In the genomic region with DNA sequence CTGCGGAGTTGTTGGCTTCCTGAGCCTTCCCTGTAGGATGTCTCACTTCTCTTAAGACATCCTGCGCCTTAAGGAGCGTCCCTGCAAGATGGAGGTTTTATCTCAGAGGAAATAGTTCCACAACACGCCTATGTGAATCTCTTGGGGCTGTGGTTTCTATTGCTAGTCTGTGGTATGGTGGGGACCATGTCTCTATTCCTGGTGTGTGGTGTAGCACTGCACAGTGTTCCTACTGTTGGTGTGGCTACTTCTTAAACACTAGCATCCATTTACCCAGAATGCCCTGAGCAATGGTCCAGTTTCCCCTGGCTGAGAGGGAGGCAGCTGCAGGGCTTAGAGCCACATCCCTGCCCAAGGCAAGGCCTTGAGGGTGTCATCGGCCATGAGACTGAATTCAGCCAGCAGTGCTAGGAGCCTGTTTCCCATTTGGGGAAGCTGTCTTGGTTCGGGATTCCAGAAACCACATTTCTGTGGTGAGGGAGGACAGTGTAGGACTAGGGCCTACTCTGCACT, we compare ENCODE assay signal across 23 mouse cellular contexts. TPM values are rescaled to one million over a fixed set of nuclear protein-coding genes. Genes with fewer than 3 reads are reported as not detected.
DNase-seq lines count a peak whose midpoint lies in the region; ATAC-seq and TF ChIP-seq lines count a peak whose summit lies in the region.
"Had no signal": no experiment of that assay in that cellular context is flagged by ENCODE, and none has a peak within 500 bp of the region (broad histone marks: within the 10 kb centered on the region; RNA-seq: fewer than 3 reads in every experiment).

No protein-coding gene starts in this region.

- peak; percentile 45 for DNase-seq in adrenal gland, postnatal 14 days
- DNase-seq in adrenal gland, adult 8-10 months: no peak
- DNase-seq in heart, postnatal 4 days: no peak
- DNase-seq in ES-E14 (ENCODE audit: low read depth, low spot score): no peak
- DNase-seq in kidney, adult 2 months: no peak
- DNase-seq: cerebellum, adult 8-10 months; gastrocnemius, postnatal 10 days; heart, adult 18-20 months; kidney, postnatal 25 days; layer of hippocampus, postnatal 36 days; lung, adult 18-20 months; lung, postnatal 10 days had no signal

- H3K4me3 ChIP-seq in heart, embryonic 14.5 days (ENCODE audit: control insufficient read depth in 1 of 2, insufficient read depth in 1 of 2, low read depth in 1 of 2, low read length in 2 of 2): no peak overlapping the region
- H3K4me3 ChIP-seq in ES-E14 (ENCODE audit: insufficient read depth in 1 of 2, low read depth in 1 of 2, low read length in 2 of 2, poor library complexity in 1 of 2, severe bottlenecking in 1 of 2): no peak overlapping the region
- no peak overlapping the region for H3K4me3 ChIP-seq in kidney, adult 2 months (ENCODE audit: insufficient read depth, low read depth, low read length)
- H3K4me3 ChIP-seq: embryonic facial prominence, embryonic 15.5 days; midbrain, embryonic 13.5 days had no signal

- TF ChIP-seq POLR2A in kidney, adult 2 months (IDR thresholded peaks at IDR 0.05; ENCODE audit: low read depth, low read length): no peak

- peak overlapping the region; percentile 46 to 68; a peak in 2 of 4 replicates for H3K27ac ChIP-seq in heart, embryonic 14.5 days (replicated peaks in 1 of 2; ENCODE audit: control insufficient read depth in 1 of 2, insufficient read depth in 1 of 2, low read depth in 2 of 2, low read length in 2 of 2)
- peak overlapping the region; percentile 86; the same call in 1 of the 2 replicates for H3K27ac ChIP-seq in ES-E14 (ENCODE audit: insufficient read depth, low read depth, low read length, poor library complexity, severe bottlenecking)
- no peak overlapping the region for H3K27ac ChIP-seq in kidney, adult 2 months (ENCODE audit: insufficient read depth, low read depth, low read length)
- H3K27ac ChIP-seq: embryonic facial prominence, embryonic 15.5 days; hindbrain, postnatal 0 days; midbrain, embryonic 13.5 days; stomach, postnatal 0 days had no signal

- in situ Hi-C loops in ES-E14 (cut with MboI; ENCODE audit: low sequenced_read_pairs in 2 of 2, unreplicated experiment in 2 of 2): no loop called here

- no peaks in the 10 kb centered on the region for H3K27me3 ChIP-seq in heart, embryonic 14.5 days (ENCODE audit: control insufficient read depth, insufficient read depth, low read length)
- no peaks in the 10 kb centered on the region for H3K27me3 ChIP-seq in kidney, adult 2 months (replicated peaks; ENCODE audit: control insufficient read depth, insufficient read depth, low read length)
- H3K27me3 ChIP-seq: embryonic facial prominence, embryonic 15.5 days had no signal

- TF ChIP-seq CTCF in kidney, adult 2 months (conservative IDR thresholded peaks at IDR 0.05; ENCODE audit: insufficient read depth, insufficient read length, low read depth, low read length): no peak

- H3K4me2 ChIP-seq in heart, embryonic 14.5 days (ENCODE audit: low read length): no peak overlapping the region
- H3K4me2 ChIP-seq: embryonic facial prominence, embryonic 15.5 days; midbrain, embryonic 13.5 days had no signal

- H3K9ac ChIP-seq in heart, embryonic 14.5 days (ENCODE audit: low read length): no peak overlapping the region
- no peak overlapping the region for H3K9ac ChIP-seq in ES-E14 (ENCODE audit: insufficient read depth, low read depth, low read length, poor library complexity, severe bottlenecking)
- H3K9ac ChIP-seq: embryonic facial prominence, embryonic 15.5 days; midbrain, embryonic 13.5 days had no signal

- WGBS in heart, embryonic 14.5 days: 52% methylated on average over 6 of the region's 6 CpGs
- 87% methylated on average over 6 of the region's 6 CpGs for WGBS in kidney, adult 2 months

- no peaks in the 10 kb centered on the region for H3K9me3 ChIP-seq in heart, embryonic 14.5 days (ENCODE audit: control insufficient read depth, low read length)
- no peaks in the 10 kb centered on the region for H3K9me3 ChIP-seq in ES-E14 (ENCODE audit: control insufficient read depth, insufficient read depth, low read depth, low read length)
- H3K9me3 ChIP-seq: embryonic facial prominence, embryonic 15.5 days; midbrain, embryonic 13.5 days had no signal

- peaks cover 15 to 21% of the 10 kb centered on the region in 2 experiments; a peak in 3 of 4 replicates for H3K4me1 ChIP-seq in heart, embryonic 14.5 days (ENCODE audit: control insufficient read depth in 2 of 2, insufficient read depth in 2 of 2, low read length in 2 of 2)
- H3K4me1 ChIP-seq in ES-E14 (ENCODE audit: control insufficient read depth in 2 of 2, insufficient read depth in 2 of 2, low read length in 2 of 2, poor library complexity in 1 of 2): peaks cover 0 to 8% of the 10 kb centered on the region in 2 experiments; a peak in 1 of 4 replicates
- H3K4me1 ChIP-seq in kidney, adult 2 months (ENCODE audit: control insufficient read depth, insufficient read depth, low read length): no peaks in the 10 kb centered on the region
- H3K4me1 ChIP-seq: embryonic facial prominence, embryonic 15.5 days; midbrain, embryonic 13.5 days had no signal

- no peak for ATAC-seq in heart, embryonic 14.5 days (ENCODE audit: insufficient number of reproducible peaks, insufficient read depth, low FRiP score, low read depth)
- ATAC-seq in megakaryocyte progenitor cell, adult 5-6 weeks (replicated peaks; ENCODE audit: poor library complexity): peak; percentile 7; the same call in 1 of the 2 replicates
- ATAC-seq: activated CD4-positive, CD25-positive, alpha-beta regulatory T cell, adult 4 months; CD4-positive, CD25-positive, alpha-beta regulatory T cell, adult 4 months; forebrain, embryonic 16.5 days; hindbrain, postnatal 0 days; intestine, embryonic 16.5 days; midbrain, embryonic 13.5 days had no signal

- H3K36me3 ChIP-seq in heart, embryonic 14.5 days (ENCODE audit: control insufficient read depth, insufficient read depth, low read length): peaks cover 29% of the 10 kb centered on the region
- peaks cover 4% of the 10 kb centered on the region; the same call in 1 of the 2 replicates for H3K36me3 ChIP-seq in ES-E14 (ENCODE audit: control insufficient read depth, insufficient read depth, low read length, poor library complexity, severe bottlenecking)
- H3K36me3 ChIP-seq in kidney, adult 2 months (ENCODE audit: control insufficient read depth, insufficient read depth, low read length): no peaks in the 10 kb centered on the region

TF ChIP-seq in ES-E14, 5 proteins besides CTCF, POLR2A, EP300 and RAD21:
- TF ChIP-seq CHD2 (IDR thresholded peaks at IDR 0.05; ENCODE audit: low read depth, low read length): no peak
- TF ChIP-seq ZC3H11A (IDR thresholded peaks at IDR 0.05; ENCODE audit: borderline replicate concordance, low read depth, low read length): no peak
- TF ChIP-seq ZNF384 (IDR thresholded peaks at IDR 0.05; ENCODE audit: low read depth, low read length): no peak
- TF ChIP-seq MAFK (IDR thresholded peaks at IDR 0.05; ENCODE audit: insufficient read depth, low read depth, low read length): no peak
- TF ChIP-seq HCFC1 (IDR thresholded peaks at IDR 0.05; ENCODE audit: borderline replicate concordance, insufficient read depth, low read length): no peak

RNA-seq across cellular contexts. Expression of gene Rnf213, which starts 10.5 kb away (rescaled TPM):
- total RNA-seq in adrenal gland, postnatal 14 days (2021): 25.6 and 28.0 TPM in 2 replicates
- total RNA-seq in adrenal gland, adult 8-10 months (2022): 10 to 100 TPM; 28.2 to 41.6 (median 36.2) TPM
- polyA plus RNA-seq in heart, embryonic 14.5 days (2014; fragmentation: Nextera tagmentation; extraction: Ambion mirVana): 12.0 and 12.4 TPM in 2 replicates
- total RNA-seq in heart, postnatal 4 days (2021): 10 to 100 TPM; 17.2 to 19.7 TPM
- 30.4 and 37.3 TPM in 2 replicates for total RNA-seq in ES-E14 (2012; rRNA removed)
- total RNA-seq in megakaryocyte progenitor cell, adult 5-6 weeks (2015): 62.9 and 69.5 TPM in 2 replicates
- 36.4 and 45.5 TPM in 2 replicates for total RNA-seq in megakaryocyte progenitor cell, adult 5-6 weeks (2017)
- 15.0 and 18.5 TPM in 2 replicates for polyA plus RNA-seq in kidney, adult 2 months (2012; rRNA removed)

RNA-seq across cellular contexts. Expression of gene Slc26a11, which starts 27.0 kb away (rescaled TPM):
- total RNA-seq in adrenal gland, postnatal 14 days (2021): 7.5 and 9.7 TPM in 2 replicates
- total RNA-seq in adrenal gland, adult 8-10 months (2022): 10 to 100 TPM in 2 of 4 experiments, 1 to 10 TPM in 2; 9.0 to 10.2 (median 9.9) TPM
- polyA plus RNA-seq in heart, embryonic 14.5 days (2014; fragmentation: Nextera tagmentation; extraction: Ambion mirVana): 10.5 and 11.0 TPM in 2 replicates
- 1 to 10 TPM; 3.0 to 3.9 TPM for total RNA-seq in heart, postnatal 4 days (2021)
- 4.4 and 7.4 TPM in 2 replicates for total RNA-seq in ES-E14 (2012; rRNA removed)
- total RNA-seq in megakaryocyte progenitor cell, adult 5-6 weeks (2015): 0.17 and 0.72 TPM in 2 replicates
- total RNA-seq in megakaryocyte progenitor cell, adult 5-6 weeks (2017): 0.34 TPM in 1 of 2 replicates, not detected in the other
- 13.0 and 27.9 TPM in 2 replicates for polyA plus RNA-seq in kidney, adult 2 months (2012; rRNA removed)
- total RNA-seq: MEL had no signal

RNA-seq across cellular contexts. Expression of gene Sgsh, which starts 27.1 kb away (rescaled TPM):
- total RNA-seq in adrenal gland, postnatal 14 days (2021): 14.8 and 15.7 TPM in 2 replicates
- 10 to 100 TPM; 21.9 to 28.3 (median 24.9) TPM for total RNA-seq in adrenal gland, adult 8-10 months (2022)
- 6.9 and 7.4 TPM in 2 replicates for polyA plus RNA-seq in heart, embryonic 14.5 days (2014; fragmentation: Nextera tagmentation; extraction: Ambion mirVana)
- 1 to 10 TPM; 7.0 to 7.7 TPM for total RNA-seq in heart, postnatal 4 days (2021)
- total RNA-seq in ES-E14 (2012; rRNA removed): 3.4 and 4.9 TPM in 2 replicates
- total RNA-seq in megakaryocyte progenitor cell, adult 5-6 weeks (2015): 2.9 and 5.4 TPM in 2 replicates
- total RNA-seq in megakaryocyte progenitor cell, adult 5-6 weeks (2017): 3.9 and 4.6 TPM in 2 replicates
- 24.8 and 28.8 TPM in 2 replicates for polyA plus RNA-seq in kidney, adult 2 months (2012; rRNA removed)
